Mouse (Mus musculus) forelimb bud, embryonic 11.5 days (tissue): ENCODE measurements around the gene Drd1.
A peak's percentile ranks its signal among the peaks of the same experiment; 100 is the strongest.

ENCODE experiments used
- DNase-seq: peaks from one replicate; pipeline ENCODE4 v3.0.0-alpha.2; 2012; ENCODE audit warnings: low read depth, low spot score

Gene Drd1

GRCm38 (mm10) chr13:54073491-54073890, 18.0 kb upstream of the Drd1 start:
- no peak for DNase-seq

DNA sequence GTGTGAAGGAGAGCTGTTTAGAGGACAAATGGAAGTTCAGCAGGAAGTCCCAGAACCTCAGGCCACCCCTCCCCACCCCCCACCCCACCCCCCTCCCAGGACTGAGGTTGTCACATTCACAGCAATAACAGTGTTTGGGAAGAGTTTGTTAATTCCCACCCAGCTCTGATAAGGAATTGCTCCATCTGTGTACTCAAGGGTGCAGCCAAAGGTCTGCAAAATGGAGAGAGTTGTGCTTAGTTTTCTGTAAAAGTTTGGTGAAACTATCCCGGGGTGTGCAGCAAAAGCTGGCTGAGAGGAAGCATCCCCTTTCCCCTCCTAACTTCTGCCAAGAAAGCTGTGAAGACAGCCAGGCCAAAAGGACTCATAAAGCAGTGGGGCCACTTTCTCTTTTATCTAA, 17.6 kb upstream of the Drd1 start:
- no peak for DNase-seq

DNA sequence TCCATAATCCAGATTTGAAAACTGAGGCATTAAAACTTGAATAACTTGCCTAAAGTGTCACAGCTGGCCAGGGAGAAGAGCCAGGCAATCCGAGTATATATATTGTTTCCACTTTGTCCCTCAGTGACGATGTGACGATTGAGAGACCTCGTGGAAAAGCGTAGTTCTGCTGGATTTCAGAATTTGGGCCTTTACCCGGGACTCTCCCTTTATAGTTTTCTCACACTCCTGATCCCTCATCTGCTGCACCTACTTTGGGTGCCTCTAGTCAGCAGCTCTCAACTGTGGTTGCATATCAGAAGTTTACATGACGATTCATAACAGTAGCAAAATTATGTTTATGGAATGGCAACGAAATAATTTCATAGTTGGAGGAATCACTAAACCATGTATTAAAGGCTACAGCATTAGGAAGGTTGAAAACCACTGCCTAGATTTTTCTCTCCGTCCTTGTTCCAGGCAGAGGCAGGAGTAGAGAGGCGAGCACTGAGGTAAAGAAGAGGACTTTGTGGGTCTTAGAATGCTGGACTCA, 17.1 kb upstream of the Drd1 start:
- no peak for DNase-seq

DNA sequence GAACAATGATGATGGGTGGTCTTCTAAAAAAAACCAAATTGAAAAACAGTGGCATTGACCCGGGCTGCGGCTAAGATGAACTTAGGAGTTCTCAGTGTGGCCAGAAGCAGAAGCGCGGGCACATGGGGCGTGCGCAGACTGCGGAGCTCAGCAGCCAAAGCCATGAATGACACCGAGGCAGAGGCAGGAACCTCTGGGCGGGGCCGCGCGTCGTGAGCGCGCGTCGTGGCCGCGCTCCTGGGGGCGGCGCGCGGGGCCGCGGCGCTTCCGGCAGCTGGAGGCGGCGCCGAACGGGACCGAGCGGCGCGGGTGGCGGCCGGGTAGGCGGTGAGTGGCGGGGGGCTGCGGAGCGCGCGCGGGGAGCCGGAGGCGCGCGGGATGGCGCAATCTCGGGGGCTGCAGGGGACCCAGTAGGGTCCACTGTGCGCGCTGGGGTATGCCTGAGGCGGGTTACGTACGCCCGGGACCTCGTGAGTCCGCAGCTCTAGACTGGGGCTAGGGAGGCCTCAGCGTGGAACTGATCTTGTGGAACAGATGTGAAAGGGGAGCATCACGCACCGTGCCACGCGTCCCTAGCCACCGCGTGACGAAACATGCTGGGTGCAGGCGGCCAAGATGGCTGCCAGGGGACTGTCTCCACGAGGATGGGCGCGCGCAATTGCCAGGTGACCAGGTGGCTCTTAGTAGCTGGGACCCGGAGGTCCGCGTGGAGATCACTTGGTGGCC, 16.3 kb upstream of the Drd1 start, which contains the start of gene Sfxn1:
Gene Sfxn1, plus strand, starts transcription at position 264 of the 726 bp plus-strand sequence.
- DNase-seq = peak; percentile 60

- DNase-seq = no peak
These were observed 15.5 kb upstream of the Drd1 start for GRCm38 (mm10) chr13:54071011-54071410.

GRCm38 (mm10) chr13:54067617-54068166, 12.2 kb upstream of the Drd1 start:
- DNase-seq = no peak

- DNase-seq = no peak
These were observed 10.7 kb upstream of the Drd1 start for GRCm38 (mm10) chr13:54066081-54066746.

- DNase-seq = peak; percentile 37
These were observed 7.8 kb upstream of the Drd1 start for GRCm38 (mm10) chr13:54063292-54063691.

- no peak for DNase-seq
These were observed 6.6 kb upstream of the Drd1 start for GRCm38 (mm10) chr13:54062068-54062467.

GRCm38 (mm10) chr13:54054962-54055361, 543 bp downstream of the Drd1 start:
- no peak for DNase-seq

DNA sequence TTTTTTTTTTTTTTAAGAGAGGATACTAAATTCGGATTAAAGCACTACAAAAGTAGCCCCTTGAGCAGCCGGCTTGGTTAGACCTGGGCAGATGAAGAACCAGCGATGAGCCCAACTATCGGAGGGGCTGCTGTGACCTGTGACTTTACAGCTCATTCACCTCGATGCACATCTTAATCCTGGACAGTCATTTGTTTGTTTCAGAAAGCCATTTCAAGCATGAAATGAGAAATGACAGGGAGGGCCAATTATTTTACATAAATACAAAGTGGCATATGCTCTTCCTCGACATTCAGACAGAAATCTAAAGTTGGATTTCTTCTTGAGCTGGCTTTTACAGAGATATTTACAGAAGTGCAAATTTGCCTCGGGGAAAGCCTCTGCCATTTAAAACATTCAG, 3.9 kb downstream of the Drd1 start:
- no peak for DNase-seq

- DNase-seq = no peak
These were observed 6.7 kb downstream of the Drd1 start for GRCm38 (mm10) chr13:54048679-54049352.

DNA sequence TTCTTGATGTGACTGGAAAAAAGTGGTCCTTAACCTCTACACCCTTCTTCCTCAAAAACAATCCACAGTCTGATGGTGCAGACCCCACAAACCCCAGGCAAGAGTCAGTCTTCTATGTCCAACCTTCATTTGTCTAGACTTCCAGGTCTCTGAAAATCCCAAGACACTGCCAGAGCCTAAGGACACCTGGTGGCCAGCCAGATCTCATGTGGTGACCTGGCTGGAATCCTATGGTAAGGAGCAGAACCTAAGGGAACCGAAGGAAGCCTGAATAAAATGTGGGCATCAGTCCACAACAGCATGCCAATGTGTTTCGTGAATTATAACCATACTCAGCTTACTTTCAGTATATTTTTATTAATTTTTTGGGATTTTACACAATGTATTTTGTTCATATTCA, 15.2 kb downstream of the Drd1 start:
- DNase-seq = no peak

- no peak for DNase-seq
These were observed 17.6 kb downstream of the Drd1 start for GRCm38 (mm10) chr13:54037936-54038335.

DNA sequence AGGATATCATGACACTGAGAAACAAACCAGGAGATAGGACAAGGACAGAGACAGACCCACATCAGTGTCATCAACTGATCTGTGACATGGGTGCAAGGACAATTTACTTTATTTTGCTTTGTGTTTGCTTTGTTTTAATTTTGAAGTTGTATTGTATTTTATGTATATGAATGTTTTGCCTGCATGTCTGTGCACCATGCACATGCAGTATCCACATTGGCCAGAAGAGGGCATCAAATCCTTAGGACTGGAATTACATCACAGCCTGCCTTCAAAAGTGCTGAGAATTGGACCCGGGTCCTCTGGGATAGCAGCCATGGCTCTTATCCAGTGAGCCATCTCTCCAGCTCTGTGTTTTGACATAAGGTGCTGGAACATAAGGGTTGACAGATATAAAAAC, 20.0 kb downstream of the Drd1 start:
- no peak for DNase-seq

DNA sequence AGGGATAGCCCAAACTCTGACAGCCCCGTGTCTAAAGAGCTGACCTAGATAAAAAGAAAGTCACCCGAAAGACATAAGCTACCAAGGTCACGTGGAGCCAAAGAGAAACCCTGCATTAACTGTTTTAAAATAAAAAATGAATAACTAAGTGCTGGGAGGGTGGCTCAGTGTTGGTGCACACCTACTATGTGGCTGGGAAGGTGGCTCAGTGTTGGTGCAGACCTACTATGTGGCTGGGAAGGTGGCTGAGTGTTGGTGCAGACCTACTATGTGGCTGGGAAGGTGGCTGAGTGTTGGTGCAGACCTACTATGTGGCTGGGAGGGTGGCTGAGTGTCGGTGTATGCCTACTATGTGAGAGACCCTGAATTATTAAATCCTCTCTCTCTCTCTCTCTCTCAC, 21.9 kb downstream of the Drd1 start:
- no peak for DNase-seq

GRCm38 (mm10) chr13:54027079-54027478, 28.4 kb downstream of the Drd1 start:
- no peak for DNase-seq

DNA sequence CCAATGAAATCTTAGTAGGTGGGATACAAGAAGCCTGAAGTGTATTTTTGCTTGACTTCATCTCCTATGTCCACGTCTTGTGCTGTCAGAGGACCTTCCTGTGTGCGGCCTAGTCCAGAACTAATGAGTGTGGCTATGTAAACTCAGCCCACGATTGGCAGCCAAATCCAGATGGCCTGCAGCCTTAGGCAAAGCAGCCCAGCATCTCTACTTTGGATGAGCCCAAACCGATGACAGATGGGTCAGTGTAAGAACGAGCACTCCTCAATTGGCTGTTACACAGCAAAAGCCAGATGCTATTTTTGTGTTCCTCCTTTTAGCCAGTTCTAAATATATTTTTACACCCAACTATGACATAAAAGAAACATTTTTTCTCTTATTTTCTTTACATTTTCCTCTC, 32.2 kb downstream of the Drd1 start:
- no peak for DNase-seq

DNA sequence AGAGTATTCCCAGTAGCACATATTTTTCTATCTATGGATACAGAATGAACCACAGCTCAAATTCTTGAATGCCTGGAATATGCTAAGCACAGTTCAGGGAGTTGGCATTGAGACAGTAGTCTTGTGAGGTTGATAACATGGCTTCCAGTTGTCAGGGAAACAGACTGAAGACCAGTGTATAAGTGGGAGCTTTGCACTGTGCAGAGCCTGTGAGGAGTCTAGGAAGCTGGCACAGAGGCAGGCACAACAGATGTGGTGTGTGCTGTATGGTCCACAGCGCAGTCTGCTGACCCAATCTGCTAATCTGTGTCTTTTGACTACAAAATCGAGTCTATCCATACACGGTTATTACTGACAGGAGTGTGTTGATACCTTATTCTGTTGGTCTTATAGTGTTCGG, 46.8 kb downstream of the Drd1 start:
- DNase-seq = no peak
